Mouse (Mus musculus) midbrain, postnatal 0 days (tissue): ENCODE results near the gene Bik. TPM values are rescaled to one million over a fixed set of nuclear protein-coding genes. Genes with fewer than 3 reads are reported as not detected.
A peak's percentile ranks its signal among the peaks of the same experiment; 100 is the strongest.

Experiments used
- ATAC-seq: fragments of 200-750 bp; cut with Nextera tagmentation; 2 replicates; pipeline ENCODE4 v1.8.0; 2017; ENCODE audit warnings: moderate number of reproducible peaks, mild to moderate bottlenecking, moderate TSS enrichment, moderate library complexity; ENCODE audit not compliant: low FRiP score
- DNase-seq: peaks from one replicate; pipeline ENCODE4 v3.0.0-alpha.2; 2015; ENCODE audit warnings: low spot score
- H3K27ac ChIP-seq: fragments of 300-500 bp; sonication (generic); 2 replicates; pipeline ENCODE4 v1.5.1; 2014; ENCODE audit warnings: low read depth, mild to moderate bottlenecking, low read length, mixed read lengths
- H3K27me3 ChIP-seq: fragments of 300-500 bp; sonication (generic); 2 replicates; pipeline ENCODE4 v1.6.1; 2014; ENCODE audit warnings: low read length, control low read depth, mixed read lengths; ENCODE audit not compliant: insufficient read depth
- H3K36me3 ChIP-seq: fragments of 300-500 bp; sonication (generic); 2 replicates; pipeline ENCODE4 v1.6.1; 2014; ENCODE audit warnings: low read length, control low read depth, mixed read lengths; ENCODE audit not compliant: insufficient read depth
- H3K4me1 ChIP-seq: fragments of 300-500 bp; sonication (generic); 2 replicates; pipeline ENCODE4 v1.6.1; 2014; ENCODE audit warnings: mild to moderate bottlenecking, control low read depth, antibody characterized with exemption, low read length, mixed read lengths; ENCODE audit not compliant: insufficient read depth
- H3K4me2 ChIP-seq: fragments of 300-500 bp; sonication (generic); 2 replicates; pipeline ENCODE4 v1.6.1; 2014; ENCODE audit warnings: low read depth, mild to moderate bottlenecking, low read length, mixed read lengths; ENCODE audit not compliant: poor library complexity, severe bottlenecking
- H3K4me3 ChIP-seq: fragments of 300-500 bp; sonication (generic); 2 replicates; pipeline ENCODE4 v1.5.1; 2014; ENCODE audit warnings: low read depth, mild to moderate bottlenecking, low read length, moderate library complexity
- H3K9ac ChIP-seq: fragments of 300-500 bp; sonication (generic); replicated peaks from 2 replicates; pipeline ENCODE4 v1.6.1; 2014; ENCODE audit warnings: mild to moderate bottlenecking, low read length, moderate library complexity, mixed read lengths; ENCODE audit not compliant: poor library complexity, severe bottlenecking
- H3K9me3 ChIP-seq: fragments of 300-500 bp; sonication (generic); 2 replicates; pipeline ENCODE4 v1.6.1; 2016; ENCODE audit warnings: low read length, control low read depth
- CTCF ChIP-seq: IDR thresholded peaks from 2 replicates; pipeline ENCODE4 v1.5.1; 2016; ENCODE audit warnings: antibody characterized with exemption, mild to moderate bottlenecking
- WGBS: fragments of 180-500 bp; shearing (Covaris S2); extraction: QIAGEN DNeasy Blood & Tissue Kit; methylation state at CpG from one replicate; pipeline ENCODE4 v1.1.7; 2014; 5-methylcytosine and 5-hydroxymethylcytosine counted together
- polyA plus RNA-seq: library from polyadenylated mRNA; unstranded; fragments of >200 nt; fragmentation: Nextera tagmentation; extraction: Ambion mirVana; gene quantifications from 2 replicates; pipeline ENCODE4 v1.2.1, GENCODE M21; 2015
- total RNA-seq: library from RNA; depleted of rRNA; stranded (reverse); fragments of >200 nt; gene quantifications from 2 replicates; pipeline ENCODE4 v1.2.3, GENCODE M21; 2014

Gene Bik
- total and polyA plus RNA-seq, 2 experiments from 2014 or later: 0.27 to 0.33 TPM

DNA sequence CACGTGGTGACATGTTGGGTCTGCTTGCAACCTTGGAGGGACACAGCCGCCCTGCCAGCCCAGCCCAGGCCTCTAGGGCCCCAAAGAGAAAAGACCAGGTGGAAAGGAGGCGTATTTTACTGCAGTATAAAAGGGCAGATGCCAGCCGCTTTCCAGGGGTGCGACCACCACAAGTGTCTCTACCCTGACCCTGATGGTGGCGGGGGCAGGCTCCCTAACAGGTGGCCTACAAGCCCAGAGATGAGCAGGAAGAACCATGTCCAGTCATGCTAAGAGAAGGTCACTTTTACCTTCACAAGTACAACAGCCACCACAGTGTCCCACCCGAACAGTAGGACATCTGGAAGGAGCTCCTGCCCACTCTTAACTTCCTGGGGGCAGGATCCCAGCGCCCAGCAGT, 48.9 kb downstream of the Bik start:
- ATAC-seq: no peak
- no peak for TF ChIP-seq CTCF

GRCm38 (mm10) chr15:83576651-83577050, 50.0 kb downstream of the Bik start:
- WGBS: 95% methylated on average over 9 of the region's 9 CpGs
- no peaks in the 10 kb centered on the region for H3K4me1 ChIP-seq
- DNase-seq (no peak), ATAC-seq (no peak)
- no peaks in the 10 kb centered on the region for H3K27me3 ChIP-seq
- H3K27ac ChIP-seq: no peak overlapping the region
- no peak overlapping the region for H3K4me2 ChIP-seq
- no peak overlapping the region for H3K4me3 ChIP-seq
- H3K9me3 ChIP-seq: no peaks in the 10 kb centered on the region
- TF ChIP-seq CTCF: no peak
- H3K36me3 ChIP-seq: peaks cover 69% of the 10 kb centered on the region
- H3K9ac ChIP-seq: no peak overlapping the region

More for the DNA sequence above, 48.9 kb downstream of the Bik start:
- Histone ChIP-seq H3K27me3 (no peaks in the 10 kb centered on the region), H3K4me3 (no peak overlapping the region), H3K4me2 (no peak overlapping the region), H3K4me1 (no peaks in the 10 kb centered on the region), H3K36me3 (peaks cover 58% of the 10 kb centered on the region), H3K9me3 (no peaks in the 10 kb centered on the region), H3K9ac (no peak overlapping the region), H3K27ac (no peak overlapping the region)
- WGBS: 92% methylated on average over 8 of the region's 8 CpGs
- DNase-seq: no peak

GRCm38 (mm10) chr15:83582931-83583330, 56.3 kb downstream of the Bik start:
- H3K4me1 ChIP-seq: no peaks in the 10 kb centered on the region
- H3K36me3 ChIP-seq: peaks cover 77% of the 10 kb centered on the region
- H3K4me2 ChIP-seq: no peak overlapping the region
- H3K4me3 ChIP-seq: no peak overlapping the region
- no peak overlapping the region for H3K9ac ChIP-seq
- H3K9me3 ChIP-seq: no peaks in the 10 kb centered on the region
- no peak for TF ChIP-seq CTCF
- no peak overlapping the region for H3K27ac ChIP-seq
- 72% methylated on average over 4 of the region's 4 CpGs for WGBS
- no peaks in the 10 kb centered on the region for H3K27me3 ChIP-seq
- ATAC-seq: no peak
- DNase-seq: no peak

DNA sequence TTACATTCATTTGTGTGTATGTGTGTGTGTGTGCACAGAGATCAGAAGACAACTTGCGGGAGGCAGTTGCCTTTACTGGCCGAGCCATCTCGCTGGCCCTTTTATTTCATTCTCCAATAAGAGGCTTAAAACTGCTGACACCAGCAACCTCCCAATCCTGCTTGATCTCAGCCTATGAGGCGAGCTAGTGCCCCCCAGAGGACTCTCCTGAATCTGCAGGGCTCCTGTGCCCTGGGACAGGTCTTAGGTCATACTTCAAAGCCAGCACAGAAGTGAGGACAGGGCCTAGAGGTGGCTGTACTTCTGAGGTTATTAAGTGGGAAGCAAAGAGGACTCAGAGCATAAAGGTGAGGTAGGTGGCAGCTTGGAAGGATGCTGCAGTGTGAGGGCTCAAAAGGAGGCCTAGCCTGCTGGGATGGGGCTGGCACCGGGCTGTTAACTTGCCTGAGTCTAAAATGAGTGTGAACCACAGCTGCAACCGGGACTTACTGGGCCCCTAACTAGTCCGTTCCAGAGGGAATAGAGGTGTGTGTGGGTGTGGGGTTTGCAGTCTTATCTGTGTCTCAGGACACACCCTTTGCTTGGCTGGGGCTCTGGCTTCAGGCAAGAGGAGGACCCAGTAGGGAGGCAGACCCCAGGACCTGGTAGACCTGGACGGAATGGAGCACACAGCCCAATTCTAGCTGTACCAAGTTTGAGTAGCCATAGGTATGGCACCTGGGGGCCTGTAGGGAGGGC, 56.9 kb downstream of the Bik start:
- TF ChIP-seq CTCF: peak; percentile 58
- Histone ChIP-seq H3K4me2 (no peak overlapping the region), H3K36me3 (peaks cover 73% of the 10 kb centered on the region), H3K4me1 (no peaks in the 10 kb centered on the region), H3K9ac (no peak overlapping the region), H3K27ac (no peak overlapping the region), H3K9me3 (no peaks in the 10 kb centered on the region), H3K4me3 (no peak overlapping the region), H3K27me3 (no peaks in the 10 kb centered on the region)
- WGBS: 63% methylated on average over 8 of the region's 8 CpGs
- DNase-seq (peak; percentile 31), ATAC-seq (no peak)

DNA sequence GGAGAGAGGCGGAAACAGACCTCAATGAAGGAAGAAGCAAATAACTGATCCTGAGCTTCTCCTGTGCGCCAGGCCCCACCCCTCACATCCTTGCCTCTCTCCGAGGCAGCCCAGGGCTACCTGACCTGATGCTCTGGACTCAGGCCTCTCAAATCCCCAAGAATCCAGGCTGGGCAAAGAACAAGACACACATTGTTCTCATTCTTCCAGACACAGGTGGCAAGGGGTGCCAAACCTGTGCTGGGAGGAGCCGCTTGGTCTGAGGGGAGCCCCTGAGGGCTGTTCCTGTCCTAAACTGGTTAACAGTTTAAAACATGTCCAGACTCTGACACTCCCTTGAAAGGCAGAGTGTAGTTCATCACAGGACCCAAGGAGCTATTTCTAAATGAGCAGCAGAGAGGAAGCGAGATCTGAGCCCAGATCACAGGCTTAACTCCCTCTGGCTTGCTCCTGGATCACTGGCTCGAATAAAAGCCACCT, 58.1 kb downstream of the Bik start:
- DNase-seq (no peak), ATAC-seq (no peak)
- 96% methylated on average over 6 of the region's 6 CpGs for WGBS
- Histone ChIP-seq H3K4me3 (no peak overlapping the region), H3K9ac (no peak overlapping the region), H3K36me3 (peaks cover 64% of the 10 kb centered on the region), H3K27me3 (no peaks in the 10 kb centered on the region), H3K9me3 (no peaks in the 10 kb centered on the region), H3K4me1 (no peaks in the 10 kb centered on the region), H3K4me2 (no peak overlapping the region), H3K27ac (no peak overlapping the region)
- TF ChIP-seq CTCF: no peak

DNA sequence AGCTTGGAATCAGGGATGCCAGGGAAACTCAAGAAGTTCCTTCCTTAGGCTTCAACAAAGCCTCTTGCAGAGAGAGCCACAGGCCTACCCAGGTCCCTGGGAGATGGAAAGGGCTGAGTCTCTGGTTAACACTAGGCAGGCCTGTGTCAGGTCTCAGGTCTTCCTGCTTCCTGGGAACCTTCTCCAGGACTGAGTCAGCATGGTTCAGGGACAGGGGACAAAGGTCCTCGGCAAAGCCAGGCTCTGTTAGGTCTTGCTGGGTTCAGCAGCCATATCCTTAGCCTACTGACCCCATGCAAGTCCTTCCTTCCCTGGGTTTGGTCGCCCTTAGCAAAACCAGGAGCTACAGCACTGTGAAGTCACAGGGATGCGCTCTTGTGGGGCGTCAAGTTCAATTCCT, 64.2 kb downstream of the Bik start:
- Histone ChIP-seq H3K4me2 (no peak overlapping the region), H3K9me3 (no peaks in the 10 kb centered on the region), H3K4me1 (peaks cover 8% of the 10 kb centered on the region), H3K4me3 (no peak overlapping the region), H3K27me3 (no peaks in the 10 kb centered on the region), H3K27ac (no peak overlapping the region), H3K36me3 (peaks cover 26% of the 10 kb centered on the region), H3K9ac (no peak overlapping the region)
- ATAC-seq: no peak
- DNase-seq: no peak
- TF ChIP-seq CTCF: no peak
- 90% methylated on average over 4 of the region's 4 CpGs for whole genome bisulfite sequencing
